Mouse (Mus musculus): ENCODE measurements around the gene Hist1h2ae.
"Not testable (repeated sequence)": the region's sequence is repeated elsewhere in the genome, so short reads cannot be mapped to it uniquely, and the experiment has no call there.

Gene Hist1h2ae

GRCm38 (mm10) chr13:23539821-23540220 is 31.2 kb downstream of the Hist1h2ae start:
- DNase-seq (ENCODE audit: low spot score), result not testable (repeated sequence)

DNA sequence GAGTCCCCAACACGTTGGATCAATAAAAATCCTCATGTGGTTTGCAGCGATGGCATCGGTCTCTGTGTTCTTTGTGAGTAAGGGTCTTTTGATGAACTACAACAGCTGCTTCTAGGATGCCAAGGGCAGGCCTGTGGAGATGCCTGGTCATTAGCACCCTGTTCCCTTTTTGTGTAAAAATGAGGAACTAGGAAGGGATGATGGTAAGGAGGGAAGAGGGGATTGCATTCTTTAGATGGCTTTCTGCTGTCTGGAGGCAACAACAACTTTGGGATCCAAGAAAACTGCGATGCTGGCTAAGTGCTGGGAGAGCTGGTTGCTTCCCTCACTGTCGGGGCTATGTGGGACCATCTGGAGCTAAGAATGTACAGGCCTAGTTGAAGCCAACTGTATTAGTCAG is 32.8 kb downstream of the Hist1h2ae start:
- no peak for DNase-seq (ENCODE audit: low spot score)

DNA sequence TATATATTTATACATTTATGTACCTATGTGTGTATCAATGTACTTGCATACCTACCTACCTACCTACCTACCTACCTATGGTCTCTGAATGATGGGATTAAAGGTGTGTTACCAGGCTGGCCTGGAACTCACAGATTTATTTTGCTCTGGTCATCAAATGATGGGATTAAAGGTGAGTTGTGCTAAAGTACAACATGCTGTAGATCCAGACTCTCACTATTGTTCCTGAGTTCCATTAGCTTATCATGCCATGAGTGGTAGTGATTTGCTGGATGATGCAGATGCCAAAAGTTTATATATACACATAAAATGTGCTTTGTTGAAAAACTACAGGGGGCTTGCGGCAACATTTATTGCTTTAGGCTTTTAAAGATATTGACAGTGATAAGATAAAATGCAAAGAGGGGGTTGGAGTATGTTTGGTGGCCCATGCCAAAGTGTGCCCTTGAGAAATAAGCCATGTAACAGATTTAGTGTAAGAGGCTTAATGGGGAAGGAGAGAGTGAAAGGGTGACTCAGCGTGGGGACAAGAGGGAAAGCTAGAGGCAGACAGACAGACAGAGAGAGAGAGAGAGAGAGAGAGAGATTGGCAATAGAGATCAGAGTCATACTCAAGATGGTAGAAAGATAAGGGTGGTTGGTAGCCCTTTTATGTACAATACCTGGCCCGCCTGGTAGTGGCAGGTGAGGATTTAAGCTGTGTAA is 33.9 kb downstream of the Hist1h2ae start:
- DNase-seq (ENCODE audit: low spot score), result no peak

GRCm38 (mm10) chr13:23536076-23536822 is 34.8 kb downstream of the Hist1h2ae start:
- DNase-seq (ENCODE audit: low spot score), result no peak

DNA sequence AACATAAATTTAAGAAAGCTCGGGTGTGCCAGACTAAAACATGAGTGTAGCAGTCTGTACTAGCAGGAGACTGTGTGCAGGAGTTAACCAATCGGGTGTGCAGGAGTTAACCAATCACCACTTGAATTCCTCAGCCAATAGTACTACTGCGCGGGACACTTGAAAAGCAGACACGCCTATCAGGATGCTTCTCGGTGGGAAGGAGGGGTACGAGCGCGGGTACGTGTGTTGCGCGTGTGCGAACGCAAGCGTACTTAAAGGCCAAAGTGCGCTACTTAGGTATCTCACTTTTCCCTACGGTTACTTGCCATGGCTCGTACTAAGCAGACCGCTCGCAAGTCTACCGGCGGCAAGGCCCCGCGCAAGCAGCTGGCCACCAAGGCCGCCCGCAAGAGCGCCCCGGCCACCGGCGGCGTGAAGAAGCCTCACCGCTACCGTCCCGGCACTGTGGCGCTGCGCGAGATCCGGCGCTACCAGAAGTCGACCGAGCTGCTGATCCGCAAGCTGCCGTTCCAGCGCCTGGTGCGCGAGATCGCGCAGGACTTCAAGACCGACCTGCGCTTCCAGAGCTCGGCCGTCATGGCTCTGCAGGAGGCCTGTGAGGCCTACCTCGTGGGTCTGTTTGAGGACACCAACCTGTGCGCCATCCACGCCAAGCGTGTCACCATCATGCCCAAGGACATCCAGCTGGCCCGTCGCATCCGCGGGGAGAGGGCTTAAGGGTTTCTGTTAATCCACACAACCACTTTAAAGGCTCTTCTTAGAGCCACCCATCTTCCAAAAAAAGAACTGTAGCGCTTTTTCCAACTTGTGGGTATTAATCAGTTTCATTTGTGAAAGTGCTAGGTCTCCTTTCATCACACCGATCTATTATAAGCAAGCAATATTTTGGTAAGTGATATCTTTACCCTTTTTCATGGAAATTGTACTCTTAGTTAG is 35.6 kb downstream of the Hist1h2ae start, which contains the start of gene Hist1h3g:
Gene Hist1h3g, plus strand, starts transcription at position 286 of the 939 bp plus-strand sequence.
- DNase-seq (ENCODE audit: low spot score), result peak; percentile 90

GRCm38 (mm10) chr13:23534368-23535131 is 36.5 kb downstream of the Hist1h2ae start:
- DNase-seq (ENCODE audit: low spot score), result no peak

GRCm38 (mm10) chr13:23533560-23534367 is 37.3 kb downstream of the Hist1h2ae start, which contains the start of gene Hist1h2af:
Hist1h2af (plus strand) TSS chr13:23533906.
- DNase-seq (ENCODE audit: low spot score), result peak; percentile 75

DNA sequence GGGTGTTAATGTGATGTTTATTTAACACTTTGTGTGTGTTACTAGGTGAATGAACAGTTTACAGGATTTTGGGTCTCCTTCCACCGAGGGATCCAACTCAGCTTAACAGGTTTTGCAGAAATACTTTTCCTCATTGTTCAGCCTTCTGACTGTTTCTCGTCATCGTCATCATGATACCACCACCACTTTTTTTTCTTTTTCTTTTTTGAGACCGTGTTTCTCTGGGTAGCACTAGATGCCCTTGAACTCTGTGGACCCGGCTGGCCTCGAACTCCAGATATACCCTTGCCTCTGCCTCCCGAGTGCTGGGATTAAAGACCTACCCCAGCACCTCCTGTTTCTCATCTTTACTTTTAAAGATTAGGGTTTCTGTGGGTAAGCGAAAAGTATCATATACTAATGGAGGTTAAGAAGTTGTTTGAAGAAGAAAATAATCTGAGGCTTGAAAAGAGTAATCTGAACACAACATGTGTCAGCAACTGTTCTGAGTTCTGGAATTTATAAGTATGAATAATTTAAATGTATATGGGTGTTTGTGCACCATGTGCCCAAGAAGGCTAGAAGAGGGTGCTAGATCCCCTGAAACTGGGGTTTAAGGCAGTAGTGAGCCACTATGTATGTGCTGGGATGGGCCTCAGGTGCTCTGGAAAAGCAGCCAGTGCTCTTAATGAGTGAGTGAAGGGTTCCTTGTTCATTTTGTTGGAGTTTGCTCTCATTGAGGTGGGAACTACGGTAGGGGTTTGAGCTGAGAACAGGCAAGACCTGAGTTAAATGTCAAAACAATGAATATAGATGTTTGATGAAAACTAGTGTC is 38.6 kb downstream of the Hist1h2ae start:
- DNase-seq (ENCODE audit: low spot score), result no peak

- DNase-seq (ENCODE audit: low spot score), result peak; percentile 99
These were observed 39.8 kb downstream of the Hist1h2ae start, which contains the start of gene Hist1h4h for GRCm38 (mm10) chr13:23530901-23531875. Hist1h4h (plus strand) TSS chr13:23531050.

DNA sequence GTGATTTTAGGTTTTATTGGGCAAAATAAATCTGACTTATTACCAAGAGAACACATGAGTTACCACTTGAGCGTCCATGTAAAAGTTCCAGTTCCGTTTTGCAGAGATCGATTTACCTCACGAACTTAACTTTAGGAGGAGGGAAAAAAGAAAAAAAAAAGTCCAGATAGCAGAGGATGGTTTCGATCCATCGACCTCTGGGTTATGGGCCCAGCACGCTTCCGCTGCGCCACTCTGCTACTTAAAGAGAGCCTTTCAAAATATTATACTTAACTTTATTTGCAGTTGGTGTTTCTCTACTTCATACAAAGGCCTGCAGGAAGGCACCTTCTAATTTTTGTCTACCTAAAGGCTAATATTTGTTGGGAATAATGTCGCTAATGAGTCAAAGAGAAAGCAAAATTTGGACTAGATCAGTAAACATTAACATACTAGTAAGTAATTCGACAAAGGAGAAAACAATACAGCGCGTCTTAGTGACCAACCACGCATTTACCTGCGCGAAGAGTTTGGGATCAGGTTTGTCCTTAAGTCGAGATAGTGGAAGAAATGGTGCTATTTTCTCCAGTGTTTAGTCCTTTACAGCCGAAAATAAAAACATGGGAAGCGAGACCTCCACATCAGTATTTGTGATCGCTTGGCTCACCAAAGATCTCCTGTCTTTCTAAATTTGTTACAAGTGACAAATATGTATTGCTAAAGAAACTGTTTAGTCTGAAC is 40.7 kb downstream of the Hist1h2ae start:
- peak; percentile 56 for DNase-seq (ENCODE audit: low spot score)

- DNase-seq (ENCODE audit: low spot score), result no peak
These were observed 41.4 kb downstream of the Hist1h2ae start for GRCm38 (mm10) chr13:23529480-23530165.

DNA sequence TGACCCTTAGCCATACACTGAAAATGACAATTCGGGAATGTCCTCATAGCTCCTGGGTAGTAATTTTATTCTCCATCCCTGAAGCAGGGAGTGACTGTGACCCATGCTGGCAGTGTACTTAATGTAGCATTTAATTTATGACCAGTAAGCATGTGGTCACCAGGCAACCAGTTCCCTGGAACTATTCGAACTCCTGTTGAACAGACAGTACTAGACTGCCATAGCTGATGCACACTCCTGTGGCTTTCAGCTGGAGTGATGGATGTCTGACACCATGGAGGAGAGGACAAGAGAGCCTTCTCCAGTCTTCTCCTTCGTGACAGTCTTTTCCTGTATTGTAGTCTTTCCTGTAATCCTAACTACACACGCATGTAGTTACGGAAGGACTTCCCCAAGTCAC is 42.0 kb downstream of the Hist1h2ae start:
- no peak for DNase-seq (ENCODE audit: low spot score)

GRCm38 (mm10) chr13:23526312-23526711 is 44.7 kb downstream of the Hist1h2ae start:
- DNase-seq (ENCODE audit: low spot score), result peak; percentile 81

GRCm38 (mm10) chr13:23525901-23526300 is 45.1 kb downstream of the Hist1h2ae start:
- DNase-seq (ENCODE audit: low spot score), result no peak

GRCm38 (mm10) chr13:23524654-23525053 is 46.4 kb downstream of the Hist1h2ae start:
- peak; percentile 66 for DNase-seq (ENCODE audit: low spot score)

DNA sequence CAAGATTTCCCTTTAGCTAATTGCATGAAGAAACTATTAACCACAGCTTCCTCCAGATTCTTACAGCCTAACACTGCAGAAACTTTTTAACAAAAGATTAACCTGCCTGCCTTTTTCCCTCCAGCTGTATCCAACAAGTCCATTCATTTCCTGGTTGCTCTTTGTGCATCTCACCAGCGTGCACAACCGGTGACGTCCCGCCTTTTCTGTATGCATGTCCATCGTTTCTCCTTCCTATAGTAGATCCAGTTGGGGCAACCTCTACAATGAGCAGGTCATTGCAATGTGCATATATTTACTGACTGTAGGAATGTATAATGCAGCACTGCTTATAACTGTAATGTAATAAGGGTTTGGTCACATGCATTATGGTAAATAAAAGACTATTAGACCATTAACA is 47.0 kb downstream of the Hist1h2ae start:
- no peak for DNase-seq (ENCODE audit: low spot score)

- DNase-seq (ENCODE audit: low spot score), result peak; percentile 77
These were observed 49.3 kb downstream of the Hist1h2ae start for GRCm38 (mm10) chr13:23521703-23522102.

Measured in testis, postnatal 14 days (tissue).